Mouse (Mus musculus) urinary bladder, adult 18-20 months (tissue): ENCODE measurements around the gene Noxred1.
"Not testable (repeated sequence)": the region's sequence is repeated elsewhere in the genome, so short reads cannot be mapped to it uniquely, and the experiment has no call there.

Source experiments
- DNase-seq, 2 experiments: peaks; one replicate each; pipeline ENCODE4 v3.0.0; 2022; ENCODE audit warnings: low spot score in 2 of 2, mixed read lengths in 2 of 2

Noxred1 gene

DNA sequence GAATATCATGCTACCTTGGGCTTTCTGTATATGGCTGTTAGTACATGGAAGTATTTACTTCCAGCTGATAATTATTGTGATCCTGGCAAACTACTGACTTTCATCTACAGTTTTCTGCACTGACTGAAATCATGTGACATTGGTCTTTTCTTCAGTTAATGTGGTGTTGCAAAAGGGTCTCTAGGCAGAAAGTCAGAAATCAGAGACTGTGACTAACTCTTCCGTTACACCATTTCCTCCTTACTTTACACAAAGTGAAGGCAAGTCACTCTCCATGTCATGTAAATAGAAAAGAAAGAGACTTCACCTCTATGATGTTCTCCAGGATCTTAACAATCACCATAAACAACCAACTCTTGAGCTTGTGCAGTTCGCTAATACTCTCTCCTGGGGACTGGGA is 8.9 kb downstream of the Noxred1 start:
- DNase-seq: no peak

GRCm38 (mm10) chr12:87226801-87227200 is 11.7 kb downstream of the Noxred1 start:
- no peak for DNase-seq

DNA sequence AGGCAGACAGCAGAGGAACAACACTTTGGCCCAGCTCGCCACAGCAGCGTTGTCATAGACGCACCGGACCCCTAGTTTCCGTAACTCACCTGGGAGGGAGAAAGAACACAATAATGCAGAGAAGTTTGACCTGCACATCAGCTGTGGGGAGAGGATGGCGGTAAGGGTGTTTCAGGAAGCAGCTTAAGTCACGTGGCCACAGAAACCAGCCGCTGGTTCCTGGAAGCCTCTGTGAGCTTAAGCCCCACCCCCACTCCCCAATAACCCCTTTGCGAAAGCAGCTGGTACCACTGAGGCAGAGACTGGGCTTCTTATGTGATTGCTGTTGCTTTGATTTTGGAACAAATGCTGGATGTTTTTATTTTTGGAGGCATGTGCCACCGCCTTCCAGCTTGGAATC is 13.6 kb downstream of the Noxred1 start:
- DNase-seq: no peak

DNA sequence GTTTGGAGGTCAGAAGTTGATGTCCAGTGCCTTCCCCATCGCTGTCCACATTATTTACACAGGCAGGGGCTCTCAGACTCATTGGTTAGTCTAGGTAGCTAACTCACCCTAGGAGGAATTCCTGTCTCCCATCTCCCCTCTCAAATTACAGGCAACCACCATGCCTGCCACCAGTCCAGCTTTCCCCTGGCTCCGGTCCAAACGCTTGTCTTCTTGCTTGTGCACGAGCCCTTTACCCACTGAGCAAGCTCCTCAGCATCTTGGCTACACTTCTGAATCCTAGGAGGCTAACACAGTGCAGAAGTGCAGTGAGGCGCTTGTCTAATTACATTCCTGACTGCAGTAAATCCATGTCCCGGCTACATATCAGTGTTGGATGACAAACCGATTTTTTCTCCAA is 19.2 kb downstream of the Noxred1 start:
- no peak for DNase-seq

DNA sequence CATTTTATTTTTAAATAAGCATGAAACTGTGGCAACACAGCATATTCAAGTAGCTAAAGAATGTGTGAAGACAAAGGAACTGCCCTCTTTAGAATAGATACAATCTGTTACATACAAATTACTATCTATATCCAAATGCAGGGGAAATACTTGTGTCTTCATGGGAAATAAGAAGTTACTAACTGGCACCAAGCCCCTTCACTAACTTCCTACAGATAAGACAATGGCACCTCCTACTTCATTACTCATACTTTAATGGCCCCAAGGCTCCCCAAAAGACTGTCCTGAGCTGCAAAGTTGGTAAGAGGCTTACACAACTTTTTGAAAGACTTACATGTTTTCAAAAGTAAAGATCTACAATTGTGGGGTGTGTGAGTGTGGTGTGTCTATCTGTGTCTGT is 20.9 kb downstream of the Noxred1 start:
- no peak for DNase-seq

DNA sequence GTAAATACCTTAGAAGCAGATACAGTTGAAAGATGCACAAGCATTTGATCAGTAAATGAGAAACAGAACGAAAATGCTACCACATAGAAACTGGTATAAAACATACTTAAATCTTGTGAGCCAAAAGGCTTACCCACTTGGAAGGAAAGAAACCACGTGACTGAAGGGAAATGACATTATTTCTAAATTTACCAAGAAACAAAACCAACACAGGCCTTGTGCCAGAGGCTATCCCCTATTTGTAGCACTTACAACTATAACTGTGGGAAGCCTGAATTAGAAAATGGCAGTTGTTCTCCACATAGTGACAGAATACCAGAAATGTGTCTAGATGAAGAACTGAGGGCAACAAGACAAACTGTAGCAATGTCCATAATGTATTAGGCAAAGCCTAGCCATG is 22.5 kb downstream of the Noxred1 start:
- no peak for DNase-seq

DNA sequence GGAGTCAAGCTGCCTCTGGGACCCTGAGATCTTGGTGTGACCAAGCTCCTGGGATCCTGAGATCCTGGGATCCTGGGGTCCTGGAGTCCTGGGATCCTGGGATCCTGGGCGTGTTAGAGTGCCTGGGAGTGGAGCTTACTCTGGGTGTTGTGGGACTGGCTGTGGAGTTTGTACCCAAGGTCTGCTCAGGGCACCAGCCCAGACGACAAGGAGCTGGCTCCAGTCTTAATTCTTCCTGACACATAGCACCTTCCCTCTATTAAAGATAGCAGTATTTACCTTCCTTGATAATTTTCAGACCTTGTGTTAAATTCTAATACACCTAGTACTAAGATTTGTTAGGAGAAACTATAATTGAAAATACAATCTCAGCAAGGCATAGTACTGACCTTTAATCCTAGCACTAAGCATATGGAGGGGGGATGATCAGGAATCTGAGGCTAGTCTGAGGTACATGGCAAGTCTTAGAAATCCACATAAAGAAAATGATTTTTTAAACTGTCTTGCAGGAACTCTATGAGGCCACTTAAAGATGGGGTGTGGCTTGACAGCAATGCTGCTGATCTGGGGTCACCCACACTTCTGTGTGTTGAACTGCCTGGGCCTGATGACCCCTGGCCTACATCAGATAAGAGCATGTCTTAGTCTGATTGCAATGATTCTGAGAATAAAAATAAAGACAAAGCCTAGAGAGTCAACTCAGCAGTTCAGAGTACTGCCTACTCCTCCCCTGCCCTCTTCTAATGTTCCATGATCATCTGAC is 25.5 kb downstream of the Noxred1 start:
- DNase-seq: no peak

DNA sequence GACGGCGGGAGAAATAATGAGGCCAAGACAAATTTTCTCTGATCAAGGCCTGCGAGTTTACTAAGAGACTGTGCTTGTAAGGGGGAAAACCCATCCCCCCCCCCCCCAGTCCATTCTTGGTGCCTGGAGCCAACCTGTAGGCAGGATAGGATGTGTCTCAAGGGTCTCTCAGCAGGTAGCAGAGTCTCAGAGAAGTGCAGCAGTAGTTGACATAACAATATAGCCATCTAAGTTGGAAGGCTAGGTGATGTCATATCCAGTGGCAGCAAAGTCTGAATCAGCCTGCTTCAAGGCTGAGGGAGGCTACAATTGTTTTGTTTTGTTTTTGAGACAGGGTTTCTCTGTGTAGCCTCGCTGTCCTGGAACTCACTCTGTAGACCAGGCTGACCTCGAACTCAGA is 32.7 kb downstream of the Noxred1 start:
- DNase-seq: not testable (repeated sequence)

GRCm38 (mm10) chr12:87201694-87202093 is 36.8 kb downstream of the Noxred1 start:
- no peak for DNase-seq

- peak; percentile 62 to 69 for DNase-seq
Observed at GRCm38 (mm10) chr12:87199973-87200586, 38.5 kb downstream of the Noxred1 start, which contains the start of gene Tmed8. Gene Tmed8, minus strand, starts transcription at chr12:87200454.

DNA sequence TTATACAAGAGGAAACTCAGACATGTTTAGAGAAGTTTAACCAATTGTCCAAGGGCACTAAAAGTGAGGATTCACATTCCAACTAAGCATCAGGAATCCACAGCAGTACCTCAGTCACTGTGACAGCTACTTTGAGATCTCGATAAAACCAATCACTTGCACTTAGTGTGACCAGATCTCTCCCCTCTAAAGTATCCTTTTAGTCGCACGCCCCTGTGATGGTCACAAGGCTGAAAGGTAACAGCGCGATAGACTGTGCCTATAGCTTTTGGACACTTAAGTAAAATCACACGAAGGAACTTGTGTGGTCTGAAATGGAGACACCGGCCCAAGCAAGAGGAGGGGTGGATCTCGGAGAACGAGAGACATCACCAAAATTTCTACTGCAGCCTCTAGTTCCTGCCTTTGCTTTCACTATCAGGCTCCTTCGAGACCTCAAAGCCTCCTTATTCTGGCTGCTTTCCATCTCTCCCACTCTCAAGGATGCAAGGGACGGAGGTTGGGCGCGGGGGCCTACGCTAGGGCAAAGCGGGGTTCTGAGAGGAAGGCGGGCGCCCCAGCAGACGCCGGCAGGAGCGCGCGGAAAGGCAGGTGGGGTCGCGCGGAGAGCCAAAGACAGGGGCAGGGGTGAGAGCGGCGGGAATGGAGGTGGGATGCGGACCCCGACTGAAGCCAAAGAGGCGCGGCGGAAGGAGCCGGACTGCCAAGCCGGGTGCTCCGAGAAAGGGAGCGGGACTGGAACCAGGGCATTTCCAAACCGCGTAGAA is 39.1 kb downstream of the Noxred1 start, which contains the start of gene Samd15:
Gene Samd15, plus strand, starts transcription at position 518 of the 767 bp plus-strand sequence.
- peak in 1 of 2 experiments; percentile 32 for DNase-seq

GRCm38 (mm10) chr12:87198792-87199191 is 39.7 kb downstream of the Noxred1 start:
- DNase-seq: no peak

- DNase-seq: no peak
Observed at GRCm38 (mm10) chr12:87196310-87196709, 42.2 kb downstream of the Noxred1 start.

DNA sequence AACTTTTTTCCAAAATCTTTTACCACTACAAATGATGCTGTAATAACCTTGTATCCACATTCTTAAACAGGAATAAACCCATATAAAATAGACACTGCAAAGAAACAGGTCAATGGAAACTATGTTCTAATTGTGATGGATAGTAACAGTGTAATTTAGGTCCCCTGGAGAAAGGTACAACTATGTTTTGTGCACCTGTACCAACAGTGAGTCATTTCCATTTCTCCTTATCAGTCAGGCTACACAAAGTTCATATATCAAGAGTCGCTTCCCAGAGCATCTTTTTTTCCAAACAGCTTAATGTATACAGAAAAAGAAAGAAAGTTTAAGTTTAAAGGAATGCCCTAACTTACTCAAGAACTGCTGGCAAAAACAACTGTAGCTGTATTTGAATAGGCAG is 43.5 kb downstream of the Noxred1 start:
- DNase-seq: no peak

DNA sequence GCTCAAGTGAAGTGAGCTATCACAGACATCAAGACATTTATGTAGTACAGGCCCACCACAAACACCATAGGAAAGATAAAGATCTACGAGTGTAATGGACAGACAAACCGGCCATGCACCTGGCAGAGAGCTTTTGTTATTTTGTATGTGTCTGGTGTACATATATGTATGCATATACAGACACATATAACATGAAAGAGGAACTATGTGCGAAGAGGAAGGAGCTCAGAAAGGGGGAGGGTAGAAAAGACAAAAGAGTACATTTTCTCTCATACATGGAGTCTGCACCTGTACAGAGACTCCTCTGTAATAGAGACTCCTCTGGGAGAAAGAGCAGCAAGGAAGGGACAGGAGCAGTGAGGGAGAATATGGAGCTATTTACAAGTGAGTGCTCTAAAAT is 45.5 kb downstream of the Noxred1 start:
- DNase-seq: no peak

GRCm38 (mm10) chr12:87177631-87178030 is 60.9 kb downstream of the Noxred1 start:
- no peak for DNase-seq

DNA sequence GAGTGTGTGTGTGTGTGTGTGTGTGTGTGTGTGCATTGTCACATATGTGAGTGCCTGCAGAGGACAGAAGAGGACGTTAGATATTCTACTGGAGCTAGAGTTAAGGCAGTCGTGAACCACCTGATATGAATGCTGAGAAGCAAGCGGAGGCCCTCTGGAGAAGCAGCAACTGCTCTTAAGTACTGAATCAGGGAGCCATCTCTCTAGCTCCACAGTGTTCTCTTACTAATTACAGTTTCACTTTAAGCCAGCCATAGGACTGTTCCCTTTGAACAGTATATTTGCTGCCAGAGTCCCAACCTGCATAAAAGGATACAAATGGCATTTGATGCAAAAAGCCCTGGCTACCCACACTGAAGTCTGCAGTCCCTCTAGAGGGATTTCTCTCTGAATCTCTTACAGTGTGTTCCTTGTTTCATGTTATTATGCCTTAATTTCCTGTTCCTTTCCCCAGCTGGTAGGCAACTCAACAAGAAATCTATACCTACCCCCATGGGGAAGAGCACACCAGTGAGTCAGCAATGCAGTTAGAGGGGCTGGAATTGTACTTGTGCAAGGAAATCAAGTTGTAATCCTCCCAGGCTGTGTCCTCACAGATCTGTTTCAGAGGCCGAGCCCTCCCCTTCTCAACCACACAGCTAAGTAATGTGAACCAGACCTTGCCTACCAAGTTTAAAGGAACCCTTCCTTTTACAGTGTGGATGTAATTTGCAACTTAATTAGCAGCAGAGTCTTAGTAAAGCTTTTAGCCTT is 63.2 kb downstream of the Noxred1 start:
- no peak for DNase-seq
